Mouse (Mus musculus) spleen, adult 12 weeks (tissue): ENCODE results near the gene Lfng.

Source experiments
- DNase-seq: peaks from one replicate; pipeline ENCODE4 v3.0.0; 2022; ENCODE audit warnings: low spot score

Gene Lfng

DNA sequence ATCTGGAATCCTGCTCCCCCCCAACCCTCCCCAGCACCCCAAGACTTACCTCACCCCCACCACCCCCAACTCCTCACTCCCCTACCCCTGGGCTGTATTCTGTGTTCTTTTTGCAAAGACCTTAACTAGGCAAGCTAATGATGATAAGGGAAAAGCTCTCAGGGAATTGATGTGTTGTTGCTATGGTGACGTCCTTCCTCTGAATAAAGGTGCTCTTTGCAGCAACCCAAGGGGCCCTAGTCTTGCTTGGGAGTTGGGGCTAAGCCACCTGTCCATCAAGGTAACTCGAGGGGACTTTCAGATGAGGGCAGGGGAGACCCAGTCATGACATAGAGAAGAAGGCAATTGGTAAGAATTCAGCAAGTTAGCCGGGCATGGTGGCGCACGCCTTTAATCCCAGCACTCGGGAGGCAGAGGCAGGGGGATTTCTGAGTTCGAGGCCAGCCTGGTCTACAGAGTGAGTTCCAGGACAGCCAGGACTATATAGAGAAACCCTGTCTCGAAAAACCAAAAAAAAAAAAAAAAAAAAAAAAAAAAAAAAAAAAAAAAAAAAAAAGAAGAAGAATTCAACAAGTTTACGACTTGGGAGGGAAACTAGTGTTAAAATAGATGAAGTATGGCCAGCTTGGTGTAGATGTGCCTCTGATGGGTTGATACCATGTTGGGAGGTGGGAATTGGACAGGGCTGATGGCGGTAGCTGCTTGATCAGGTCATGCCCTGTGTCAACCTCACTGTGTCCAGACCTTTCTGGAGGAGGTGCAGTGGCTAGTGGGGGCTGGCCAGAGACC is 8.4 kb downstream of the Lfng start:
- no peak for DNase-seq

DNA sequence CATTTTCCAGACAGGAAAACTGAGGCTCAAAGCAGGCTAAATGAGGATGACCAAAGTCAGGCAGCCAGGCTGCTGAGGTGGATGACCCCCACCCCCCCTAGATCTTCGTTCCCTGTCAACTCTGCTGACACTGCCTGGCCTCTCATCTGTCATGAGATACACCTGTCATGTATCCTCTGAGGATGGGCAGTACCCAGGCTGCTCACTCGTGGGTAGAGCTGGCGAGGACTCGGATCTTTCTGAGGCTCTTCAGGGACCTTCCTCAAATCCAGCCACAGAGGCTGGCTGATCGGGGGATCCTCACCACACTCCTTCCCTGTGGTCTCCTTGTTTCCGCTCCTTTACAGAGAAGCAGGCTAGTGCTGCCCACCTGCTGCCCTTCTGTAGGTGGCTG is 9.0 kb downstream of the Lfng start:
- DNase-seq: no peak

DNA sequence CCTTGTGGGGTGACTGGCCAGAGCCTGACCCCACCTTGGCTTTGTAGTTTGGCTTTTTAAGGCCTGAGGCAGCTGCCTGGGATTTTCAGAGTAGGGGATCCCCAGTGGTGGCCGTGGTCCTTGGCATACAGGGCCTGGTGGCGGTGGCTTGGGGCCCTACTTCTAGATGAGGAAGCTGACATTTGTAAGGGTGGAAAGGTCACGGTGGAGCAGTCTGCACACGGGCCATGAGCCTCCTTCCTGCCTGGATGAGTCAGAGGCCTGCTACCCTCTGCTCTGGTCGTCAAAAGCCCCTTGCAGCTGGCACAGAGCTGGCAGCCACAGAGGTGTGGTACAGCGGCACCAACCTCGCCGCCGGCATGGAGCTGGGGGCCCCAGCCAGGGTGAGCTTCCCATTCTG is 9.6 kb downstream of the Lfng start:
- DNase-seq: peak; percentile 37

DNA sequence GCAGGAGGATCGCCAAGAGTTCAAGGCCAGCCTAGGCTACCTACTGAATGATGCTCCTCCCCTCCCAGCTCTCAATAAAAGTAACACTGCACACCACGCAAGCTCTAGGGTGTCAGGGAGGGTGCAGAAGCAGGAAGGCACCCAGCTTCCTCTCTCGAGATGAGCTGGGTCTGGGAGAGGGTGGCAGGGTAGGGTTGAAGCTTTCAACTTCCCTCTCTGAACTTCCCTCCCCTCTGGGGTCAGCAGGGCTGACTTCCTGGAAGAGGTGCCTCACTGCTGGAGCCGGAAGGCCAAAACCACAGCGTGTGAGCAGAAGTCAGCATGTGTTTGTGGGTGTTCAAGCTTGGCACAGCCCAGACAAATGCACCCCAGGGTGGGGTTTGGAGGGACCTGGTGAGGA is 10.6 kb downstream of the Lfng start:
- DNase-seq: peak; percentile 66

DNA sequence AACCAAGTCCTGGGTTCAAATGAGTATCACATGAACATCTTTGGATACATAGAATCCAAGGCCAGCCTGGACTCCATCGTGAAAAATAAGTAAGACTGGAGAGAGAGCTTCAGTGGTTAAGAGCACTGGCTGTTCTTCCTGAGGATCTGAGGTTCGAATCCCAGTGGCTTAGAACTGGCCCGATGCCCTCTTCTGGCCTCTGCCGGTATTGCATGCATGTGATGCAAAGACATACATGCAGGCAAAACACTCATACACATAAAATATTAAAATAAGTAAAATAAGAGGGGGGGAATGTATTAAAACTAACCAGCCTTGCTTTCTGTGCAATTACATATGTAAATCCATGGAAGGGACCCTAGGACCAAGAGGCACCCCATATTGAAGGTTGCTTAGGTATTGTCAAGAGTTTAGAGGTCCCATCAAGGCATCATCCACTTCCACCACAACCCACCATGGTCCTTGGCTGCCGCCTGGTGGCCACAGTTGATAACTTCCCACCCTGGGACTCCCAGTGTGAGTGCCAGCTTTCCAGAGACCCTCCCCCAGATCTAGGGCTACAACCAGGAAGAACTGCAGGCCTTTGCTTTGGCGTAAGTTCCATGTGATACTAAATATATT is 12.1 kb downstream of the Lfng start:
- DNase-seq: peak; percentile 72

DNA sequence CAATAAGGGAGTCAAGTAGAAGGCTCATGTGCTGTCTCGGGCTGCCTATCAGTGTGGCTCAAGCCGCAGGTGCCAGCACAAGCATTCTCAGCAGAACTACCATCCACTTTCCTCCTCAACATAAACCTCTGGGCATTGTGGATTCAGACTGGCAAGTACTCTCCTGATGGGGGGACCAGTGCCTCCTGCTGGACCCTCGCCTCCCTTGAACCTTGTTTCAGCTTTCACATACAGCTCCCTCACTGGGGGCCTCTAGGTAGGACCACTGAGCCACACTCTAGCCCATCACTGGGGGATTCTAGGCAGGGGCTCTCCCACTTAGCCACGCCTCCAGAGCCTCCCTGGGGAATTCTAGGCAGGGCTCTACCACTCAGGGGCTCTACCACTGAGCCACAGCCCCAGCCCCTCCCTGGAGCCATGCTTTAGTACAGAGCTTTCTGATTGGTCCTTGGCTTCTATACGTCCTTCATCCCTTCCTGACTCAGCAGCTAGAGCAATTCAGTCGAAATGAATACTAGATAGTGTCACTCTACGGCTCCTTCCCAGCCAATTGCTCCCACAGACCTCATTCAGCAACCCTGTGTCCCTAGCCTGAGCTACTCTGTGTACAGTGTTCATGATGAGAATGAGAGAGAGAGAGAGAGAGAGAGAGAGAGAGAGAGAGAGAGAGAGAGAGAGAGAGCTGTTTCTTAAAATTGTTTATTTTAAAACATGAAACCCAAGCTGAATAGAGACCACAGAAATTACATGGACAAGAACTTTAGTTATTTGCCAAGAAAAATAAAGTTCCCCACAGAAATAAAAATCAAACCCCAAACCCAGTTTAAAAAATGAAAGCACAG is 13.0 kb downstream of the Lfng start:
- no peak for DNase-seq

DNA sequence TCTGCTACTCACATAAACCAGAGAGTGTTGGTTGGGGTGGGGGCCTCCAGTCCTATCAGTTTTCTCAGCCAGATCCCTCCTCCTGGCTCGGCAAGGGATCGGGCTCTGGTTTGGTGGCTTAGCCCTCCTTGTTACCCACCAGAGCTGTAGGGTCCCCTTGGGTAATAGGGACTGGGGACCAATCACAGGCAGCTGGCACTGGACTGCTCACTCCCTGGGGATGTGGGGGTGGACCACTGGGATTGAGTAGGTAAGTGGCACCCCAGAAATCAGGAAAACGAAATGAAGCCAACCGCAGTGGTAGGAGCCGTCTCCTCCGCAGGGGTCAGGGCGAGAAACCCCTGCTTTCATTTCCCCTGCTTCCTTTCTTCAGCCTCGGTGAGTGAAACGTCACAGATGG is 14.0 kb downstream of the Lfng start:
- DNase-seq: no peak

DNA sequence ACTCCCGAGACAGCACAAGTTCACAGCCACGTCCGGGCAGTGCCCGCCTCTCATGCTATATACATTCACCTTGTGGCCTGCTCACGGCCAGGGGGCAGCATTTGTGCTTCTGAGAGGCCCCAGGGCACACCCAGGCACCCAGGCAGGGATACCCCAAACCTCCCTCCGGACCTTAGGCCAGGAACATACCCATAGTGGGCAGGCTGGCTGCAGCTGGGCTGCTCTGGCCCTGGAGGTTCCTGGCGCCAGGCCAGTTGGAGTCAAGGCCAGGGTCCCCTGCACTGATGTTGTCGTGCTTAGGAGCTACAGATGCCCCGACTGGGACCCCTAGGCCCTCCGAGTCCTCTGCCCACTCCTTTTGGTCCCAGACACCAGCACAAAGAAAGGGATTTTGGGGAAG is 14.4 kb downstream of the Lfng start:
- DNase-seq: no peak

DNA sequence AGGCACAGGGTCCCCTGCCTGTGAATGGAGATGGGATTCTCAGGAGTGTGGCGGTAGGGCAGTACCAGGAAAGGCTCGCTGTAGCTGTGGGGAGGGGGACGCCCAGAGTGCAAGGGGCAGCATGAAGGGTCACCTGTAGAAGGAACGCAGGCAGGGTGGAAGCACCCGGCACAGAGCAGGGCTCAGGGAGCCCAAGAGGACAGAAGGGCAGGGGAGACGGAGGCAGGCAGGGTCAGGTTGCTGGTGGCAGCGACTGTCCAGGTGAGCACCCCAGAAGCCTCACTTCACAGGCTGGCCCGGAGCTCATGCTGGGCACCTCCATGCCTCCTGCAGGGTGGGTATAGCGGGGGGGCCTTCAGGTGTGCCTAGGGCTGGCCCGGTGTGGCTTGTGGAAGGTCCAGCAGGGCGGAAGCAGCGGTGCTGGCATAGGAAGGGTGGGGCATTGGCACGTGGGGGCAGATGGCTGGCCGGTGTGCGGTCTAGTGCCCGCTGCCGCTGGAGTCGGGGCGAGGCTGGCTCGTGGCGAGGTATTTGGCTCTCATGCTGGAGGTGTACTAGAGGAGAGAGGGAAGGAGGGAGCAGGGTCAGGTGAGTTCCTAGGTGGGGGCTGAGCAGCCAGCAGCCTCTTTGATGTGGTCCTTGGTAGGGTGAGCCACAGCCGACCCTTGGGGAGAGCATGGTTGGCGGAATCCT is 16.0 kb downstream of the Lfng start:
- no peak for DNase-seq

DNA sequence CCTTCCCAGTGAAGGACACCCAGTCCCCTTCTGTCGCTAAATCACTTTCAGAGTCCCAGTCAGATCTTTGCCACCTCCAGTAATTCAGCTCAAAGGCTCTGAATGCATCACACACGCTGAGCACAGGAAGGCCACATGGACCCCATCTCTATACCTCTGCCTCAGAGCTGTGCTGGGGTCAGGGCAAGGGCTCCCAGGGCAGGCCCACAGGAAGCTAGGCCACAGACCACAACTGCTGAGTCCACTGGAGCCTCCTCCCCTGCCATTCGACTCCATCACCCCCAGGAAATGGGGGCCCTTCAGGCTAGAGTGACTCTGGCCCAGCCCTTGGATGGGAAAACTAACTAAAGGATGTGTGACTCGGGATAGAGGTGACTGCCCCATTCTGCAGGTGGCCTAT is 16.7 kb downstream of the Lfng start:
- DNase-seq: no peak

DNA sequence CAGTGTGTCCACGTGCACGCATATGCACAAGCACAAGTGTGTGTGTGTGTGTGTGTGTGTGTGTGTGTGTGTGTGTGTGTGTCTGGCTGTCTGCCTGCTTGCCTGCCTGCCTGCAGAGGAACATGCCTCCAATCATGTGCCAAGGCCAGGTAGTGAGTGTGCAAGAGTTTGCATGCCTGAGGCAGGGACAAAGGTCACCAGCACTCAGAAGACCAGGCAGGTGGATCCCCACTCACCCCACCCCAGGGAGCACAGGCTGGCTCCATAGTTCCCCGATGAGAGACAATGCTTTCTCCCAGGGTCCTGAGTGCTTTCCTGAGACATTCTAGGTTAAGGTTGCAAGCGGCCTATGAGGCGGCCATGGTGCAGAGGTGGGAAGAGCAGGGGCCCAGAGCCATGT is 17.1 kb downstream of the Lfng start:
- no peak for DNase-seq

DNA sequence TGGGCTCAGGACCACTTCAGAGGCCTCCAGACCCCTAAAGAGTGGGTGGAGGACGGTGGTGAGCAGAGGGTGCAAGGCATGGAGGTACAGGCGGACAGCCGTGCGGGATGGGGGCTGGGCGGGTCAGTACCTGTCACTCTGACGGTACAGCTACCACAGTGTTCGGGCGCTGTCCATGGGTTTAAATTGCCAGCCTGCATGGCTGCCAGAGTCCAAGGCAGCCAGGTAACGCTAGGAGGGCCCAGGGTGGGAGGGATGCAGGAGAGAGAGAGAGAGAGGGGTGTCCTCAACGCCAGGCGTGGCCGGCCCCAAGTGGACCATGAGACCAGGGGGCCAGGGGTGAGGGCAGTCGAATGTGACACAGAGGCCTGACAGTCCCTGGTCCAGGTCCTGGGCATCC is 17.8 kb downstream of the Lfng start:
- DNase-seq: no peak

DNA sequence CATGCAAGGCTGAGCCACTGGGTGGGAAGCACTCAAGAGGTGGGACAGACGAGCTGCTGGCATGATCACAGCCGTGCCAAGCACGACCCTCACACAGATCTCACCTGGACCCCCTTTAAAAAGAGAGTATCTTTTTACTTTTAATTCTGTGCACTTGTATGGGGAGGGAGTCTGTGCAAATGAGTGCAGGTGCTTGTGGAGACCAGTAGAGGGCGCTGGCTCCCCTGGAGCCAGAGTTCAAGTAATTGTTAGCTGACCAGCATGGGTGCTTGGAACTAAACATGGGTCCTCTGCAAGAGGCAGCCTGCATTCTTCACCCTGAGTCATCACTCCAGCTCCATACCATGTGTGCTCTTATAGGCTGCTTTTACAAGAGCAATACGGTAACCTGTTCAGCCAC is 20.5 kb downstream of the Lfng start:
- no peak for DNase-seq

DNA sequence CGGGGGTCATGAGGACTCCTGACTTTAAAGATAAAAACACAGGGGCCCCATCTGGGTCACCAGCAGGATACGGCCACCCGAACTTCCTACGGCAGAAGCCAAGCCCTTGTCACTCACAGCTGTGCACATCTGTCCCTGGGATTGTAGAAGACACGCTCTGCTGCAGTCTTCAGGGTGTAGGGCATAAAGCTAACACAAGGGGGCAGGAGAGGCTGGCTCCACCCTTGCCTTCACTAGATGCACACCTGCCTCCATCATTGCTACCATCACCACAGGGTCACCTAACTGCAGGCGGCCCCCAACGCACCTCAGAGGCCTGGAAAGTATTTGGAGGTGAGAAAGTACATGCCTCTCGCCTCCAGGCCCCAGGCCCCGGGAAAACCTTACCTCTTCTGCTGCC is 21.9 kb downstream of the Lfng start:
- no peak for DNase-seq

DNA sequence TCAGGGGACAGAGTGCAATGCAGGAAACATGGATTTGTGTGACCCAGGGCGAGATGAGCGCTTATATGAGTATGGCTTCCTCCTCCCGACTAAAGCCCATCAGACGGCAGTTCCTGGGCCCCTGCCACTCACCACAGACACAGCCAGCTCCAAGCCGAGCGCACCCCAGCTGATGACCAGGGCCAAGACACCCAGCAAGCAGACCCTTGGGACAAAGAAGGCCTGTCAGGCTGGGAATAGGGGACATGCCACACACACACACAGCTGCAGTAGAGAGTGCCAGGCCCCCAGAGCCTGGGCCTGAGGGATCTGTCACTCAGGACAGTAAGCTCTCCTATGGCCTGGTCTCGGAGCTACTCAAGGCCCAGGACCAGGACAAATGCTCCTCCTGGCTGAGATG is 26.3 kb downstream of the Lfng start:
- DNase-seq: no peak

DNA sequence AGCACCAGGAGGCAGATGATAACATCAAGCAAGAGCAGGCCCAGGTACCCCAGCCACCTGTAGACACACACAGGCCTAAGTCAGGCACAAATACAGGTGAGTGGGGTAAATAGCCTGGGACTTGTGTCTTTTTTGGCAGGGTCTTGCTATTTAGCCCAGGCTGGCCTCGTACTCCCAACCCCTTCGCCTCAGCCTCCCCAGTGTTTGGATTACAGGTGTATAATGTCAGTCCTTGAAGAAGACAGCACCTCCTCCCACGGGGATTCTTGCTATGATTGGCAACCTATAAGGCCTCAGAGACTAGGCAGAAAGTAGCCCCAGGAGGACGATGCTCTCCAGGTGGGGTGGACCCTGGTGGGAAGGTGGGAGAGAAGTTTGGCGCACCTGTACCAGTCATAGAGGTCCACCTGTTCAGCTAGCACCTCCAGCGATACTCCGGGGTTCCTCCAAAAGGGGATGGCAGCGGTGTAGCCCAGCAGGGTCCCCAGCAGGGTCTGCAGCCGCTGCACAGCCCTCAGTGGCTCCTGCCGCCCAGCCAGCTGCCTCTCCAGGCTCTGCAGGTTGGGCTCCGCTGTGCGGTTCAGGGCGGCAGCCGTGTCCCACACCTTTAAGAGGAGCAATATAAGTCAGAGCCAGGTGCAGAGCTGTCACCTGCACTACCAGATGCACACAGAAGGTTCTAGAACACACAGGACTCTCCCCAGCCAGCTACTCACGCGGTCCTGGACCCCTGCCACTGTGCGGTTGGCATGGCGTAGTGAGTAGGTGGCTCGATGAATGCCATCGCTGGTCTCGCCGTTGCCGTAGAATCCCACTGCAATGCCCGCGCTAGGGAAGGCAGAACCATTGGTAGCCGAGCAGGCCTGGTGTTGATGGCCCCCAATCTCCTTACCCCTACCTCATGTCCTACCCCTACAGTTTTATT is 27.9 kb downstream of the Lfng start:
- no peak for DNase-seq

DNA sequence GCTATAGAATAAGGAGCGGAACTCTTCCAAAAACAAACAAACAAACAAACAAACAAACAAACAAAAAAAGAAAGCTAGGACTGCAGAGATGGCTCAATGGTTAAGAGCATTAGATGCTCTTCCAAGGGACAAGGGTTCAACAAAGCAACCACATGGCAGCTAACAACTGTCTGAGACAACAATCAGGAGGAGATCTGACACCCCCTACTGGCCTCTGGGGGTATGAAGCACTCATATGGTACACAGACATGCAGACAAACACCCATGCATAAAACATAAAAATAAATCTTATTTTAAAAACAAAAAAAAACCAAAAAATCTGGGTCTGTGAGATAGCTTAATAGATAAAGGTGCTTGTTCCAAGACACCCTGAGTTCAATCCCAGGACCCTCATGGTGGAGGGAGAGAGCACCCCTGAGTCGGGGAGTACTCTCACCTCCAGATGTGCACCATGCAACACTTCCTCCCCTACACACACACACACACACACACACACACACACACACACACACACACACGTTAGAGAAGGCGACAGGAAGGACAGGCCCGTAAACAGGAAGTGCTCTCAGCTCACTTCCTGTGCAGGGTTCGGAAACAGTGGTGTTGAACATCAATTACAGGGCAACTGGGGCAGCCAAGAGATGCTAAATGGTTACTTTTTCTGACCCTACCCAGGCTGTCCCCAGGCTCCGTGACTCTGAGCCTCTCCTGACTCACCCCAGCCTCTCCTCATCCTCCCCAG is 29.4 kb downstream of the Lfng start:
- DNase-seq: no peak

DNA sequence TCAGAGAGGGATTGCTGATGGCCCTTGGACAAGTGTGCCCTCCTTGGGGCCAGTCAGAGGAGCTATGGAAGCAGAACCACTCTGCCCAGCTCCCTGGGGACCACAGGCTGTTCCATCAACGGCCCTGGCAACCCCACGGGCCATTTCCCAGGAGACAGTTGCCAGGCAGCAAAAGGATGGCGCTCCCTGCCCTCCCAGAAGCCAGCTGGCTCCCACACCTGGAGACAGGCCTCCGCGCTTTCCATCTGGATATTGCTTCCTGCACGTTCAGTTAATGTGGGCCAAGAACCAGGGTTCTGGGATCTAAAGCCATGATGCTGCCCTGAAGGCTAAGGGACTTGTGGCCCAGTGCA is 29.9 kb downstream of the Lfng start:
- no peak for DNase-seq

DNA sequence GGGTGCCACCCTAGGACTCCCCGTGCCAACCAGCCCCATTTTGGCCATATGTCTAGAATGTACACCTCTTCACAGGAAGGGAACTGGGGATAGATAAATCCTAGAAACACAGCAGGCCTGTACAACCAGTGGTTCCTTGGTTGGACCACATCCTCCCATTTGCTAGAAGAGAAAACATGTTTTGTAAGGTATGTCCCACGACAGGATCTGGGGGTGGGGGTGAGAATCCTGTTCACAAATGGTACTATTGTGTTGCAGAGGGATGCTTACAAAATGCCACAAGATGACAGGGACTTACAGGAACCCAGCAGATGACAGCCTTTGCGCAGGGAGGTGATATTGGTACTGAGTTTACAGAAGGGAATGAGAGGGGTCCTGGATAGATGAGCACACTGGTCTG is 30.9 kb downstream of the Lfng start:
- DNase-seq: no peak

DNA sequence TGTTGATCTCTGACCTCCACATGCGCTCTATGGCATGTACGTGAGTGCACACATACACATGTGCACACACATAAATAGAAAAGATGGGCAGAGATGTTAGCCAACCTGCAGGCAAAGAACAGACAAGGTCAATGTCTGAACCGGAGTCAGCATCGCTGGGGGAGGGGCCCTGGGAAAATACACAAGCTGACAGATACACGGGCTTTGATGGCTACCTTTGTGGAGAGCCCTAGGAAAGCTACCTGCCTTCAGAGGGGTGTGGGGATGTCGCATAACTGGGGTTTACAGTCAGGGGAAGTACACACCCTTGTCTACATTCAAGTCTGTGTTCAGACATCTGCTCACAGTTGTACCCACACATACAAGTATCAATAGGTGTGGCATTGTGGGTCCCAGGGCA is 31.4 kb downstream of the Lfng start:
- no peak for DNase-seq

DNA sequence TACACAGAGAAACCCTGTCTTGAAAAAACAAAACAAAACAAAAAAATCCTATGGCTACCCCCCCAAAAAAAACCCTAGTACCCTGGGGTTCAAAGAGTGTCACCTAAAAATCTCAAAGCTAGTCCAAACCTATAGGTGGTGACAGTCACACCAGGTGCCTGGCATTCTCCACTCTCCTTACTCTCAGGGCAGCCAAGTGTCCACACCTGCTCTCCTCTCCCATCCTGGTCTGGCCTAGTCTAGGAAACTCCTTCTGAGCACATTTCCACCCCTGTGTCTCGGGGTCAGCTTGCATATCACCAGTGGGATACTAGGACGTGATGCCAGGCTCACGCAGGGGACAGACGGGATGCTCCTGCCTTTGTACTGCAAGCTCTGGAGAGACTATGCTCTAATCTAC is 32.2 kb downstream of the Lfng start:
- no peak for DNase-seq
